Mouse (Mus musculus) kidney, adult 9 months (tissue): ENCODE results near the gene Olfr370.
"Not testable (repeated sequence)": the region's sequence is repeated elsewhere in the genome, so short reads cannot be mapped to it uniquely, and the experiment has no call there.

ENCODE experiments used
- DNase-seq: peaks from one replicate; pipeline ENCODE4 v3.0.0; 2022

Gene Olfr370

DNA sequence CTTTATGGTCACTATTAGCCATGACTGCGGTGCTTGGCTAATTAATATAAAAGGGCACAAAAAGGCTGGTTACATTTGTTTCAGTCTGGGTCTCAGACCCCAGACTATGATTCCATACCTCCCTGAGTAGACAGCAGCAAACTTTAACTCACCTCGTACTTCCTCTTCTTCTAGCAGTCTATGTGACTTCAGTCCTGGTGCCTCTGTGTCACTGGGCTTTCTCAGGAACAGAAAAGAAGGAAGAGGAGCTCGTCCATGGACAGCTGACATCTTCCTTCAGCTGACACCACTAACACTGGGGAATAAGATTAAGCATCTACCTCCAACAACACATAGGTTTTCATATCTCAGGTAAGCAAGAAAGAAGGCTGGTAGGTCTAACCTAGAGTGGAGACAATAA lies at the start of gene Olfr370:
Gene Olfr370 (plus strand): TSS at position 45 of the 400 bp plus-strand sequence.
- DNase-seq = no peak

- DNase-seq = no peak
These were observed 23.9 kb upstream of the Olfr370 start for GRCm38 (mm10) chr8:83511696-83512095.

- no peak for DNase-seq
These were observed 15.1 kb upstream of the Olfr370 start for GRCm38 (mm10) chr8:83520432-83520831.

GRCm38 (mm10) chr8:83520907-83521306 lies 14.7 kb upstream of the Olfr370 start:
- not testable (repeated sequence) for DNase-seq

GRCm38 (mm10) chr8:83521310-83521709 lies 14.3 kb upstream of the Olfr370 start:
- no peak for DNase-seq

GRCm38 (mm10) chr8:83534802-83535201 lies 778 bp upstream of the Olfr370 start:
- DNase-seq = no peak

GRCm38 (mm10) chr8:83562669-83563068 lies 27.1 kb downstream of the Olfr370 start:
- DNase-seq = no peak

DNA sequence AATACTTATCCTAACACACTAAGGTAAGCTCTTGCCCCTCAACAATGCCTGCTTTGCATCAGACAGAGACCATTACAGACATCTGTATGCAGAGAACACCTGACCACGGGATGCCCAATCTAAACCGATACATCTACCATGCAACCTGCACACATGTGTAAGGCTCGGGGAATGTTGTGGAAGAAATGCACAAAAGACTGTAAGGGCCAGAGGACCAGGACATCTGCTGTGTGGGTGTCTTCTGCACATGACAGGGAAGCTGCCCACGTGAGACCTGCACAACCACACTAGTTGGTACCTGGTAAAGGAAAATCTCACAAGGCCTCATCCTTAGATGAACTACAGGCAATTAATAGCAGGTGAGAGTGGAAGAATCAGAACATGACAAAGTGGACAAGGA lies 27.7 kb downstream of the Olfr370 start:
- no peak for DNase-seq

GRCm38 (mm10) chr8:83565731-83566375 lies 30.3 kb downstream of the Olfr370 start:
- peak; percentile 40 for DNase-seq

GRCm38 (mm10) chr8:83566469-83567395 lies 31.2 kb downstream of the Olfr370 start, which contains the start of gene Ndufb7:
TSS of gene Ndufb7 (plus strand) at chr8:83566671.
- peak; percentile 97 for DNase-seq

GRCm38 (mm10) chr8:83567668-83568067 lies 32.1 kb downstream of the Olfr370 start:
- DNase-seq = peak; percentile 11

DNA sequence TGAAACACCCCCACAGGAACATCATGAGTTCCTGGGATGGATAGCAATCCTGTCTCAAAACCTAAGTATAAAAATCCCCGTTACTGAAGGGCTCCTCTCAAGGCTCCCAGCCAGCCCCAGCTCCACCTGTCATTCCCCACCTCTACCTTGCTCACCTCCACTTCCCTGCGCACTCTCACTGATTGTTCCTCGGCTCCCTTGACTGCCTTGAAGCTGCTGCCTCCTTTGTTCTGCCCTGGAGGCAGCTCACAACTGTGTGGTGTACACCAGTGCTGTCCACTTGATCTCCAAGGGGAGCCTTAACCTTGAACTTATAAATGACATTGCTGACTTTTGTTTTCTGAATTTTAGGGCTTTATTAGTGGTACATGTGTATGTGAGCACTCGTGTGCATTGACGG lies 32.5 kb downstream of the Olfr370 start:
- peak; percentile 7 for DNase-seq

- peak; percentile 7 for DNase-seq
These were observed 33.2 kb downstream of the Olfr370 start for GRCm38 (mm10) chr8:83568755-83569154.

DNA sequence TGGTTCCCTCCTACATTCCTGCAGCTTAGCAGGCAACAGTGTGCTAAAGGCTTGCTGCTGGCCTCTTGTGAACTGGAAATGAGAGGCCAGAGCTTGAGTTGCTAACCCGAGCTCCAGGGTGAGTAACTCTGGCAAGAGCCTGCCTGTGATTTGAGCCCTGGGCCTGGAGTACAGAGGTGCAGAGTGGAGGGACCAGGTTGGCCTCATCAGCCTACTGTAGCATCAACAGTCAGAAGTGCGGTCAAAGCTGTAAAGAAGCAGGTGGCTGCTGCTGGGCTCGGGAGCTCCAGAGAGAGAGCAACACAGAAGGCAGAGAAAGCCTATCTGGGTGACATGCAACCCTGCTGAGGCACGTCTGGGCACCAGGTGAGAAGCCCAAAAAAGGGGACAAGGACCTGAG lies 33.6 kb downstream of the Olfr370 start:
- DNase-seq = peak; percentile 1

GRCm38 (mm10) chr8:83570272-83571000 lies 34.9 kb downstream of the Olfr370 start:
- peak; percentile 3 for DNase-seq

DNA sequence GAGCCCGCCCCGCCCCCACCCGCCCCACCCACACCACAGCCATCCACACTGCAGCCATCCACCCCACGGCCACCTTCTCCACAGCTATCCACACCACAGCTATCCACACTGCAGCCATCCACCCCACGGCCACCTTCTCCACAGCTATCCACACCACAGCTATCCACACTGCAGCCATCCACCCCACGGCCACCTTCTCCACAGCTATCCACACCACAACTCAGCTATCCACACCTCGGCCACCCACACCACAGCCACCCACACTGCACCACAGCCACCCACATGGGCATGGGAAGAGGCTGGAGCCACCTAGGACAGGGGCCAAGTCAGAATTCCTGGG lies 35.4 kb downstream of the Olfr370 start:
- not testable (repeated sequence) for DNase-seq

GRCm38 (mm10) chr8:83571791-83572190 lies 36.2 kb downstream of the Olfr370 start:
- DNase-seq = peak; percentile 3

DNA sequence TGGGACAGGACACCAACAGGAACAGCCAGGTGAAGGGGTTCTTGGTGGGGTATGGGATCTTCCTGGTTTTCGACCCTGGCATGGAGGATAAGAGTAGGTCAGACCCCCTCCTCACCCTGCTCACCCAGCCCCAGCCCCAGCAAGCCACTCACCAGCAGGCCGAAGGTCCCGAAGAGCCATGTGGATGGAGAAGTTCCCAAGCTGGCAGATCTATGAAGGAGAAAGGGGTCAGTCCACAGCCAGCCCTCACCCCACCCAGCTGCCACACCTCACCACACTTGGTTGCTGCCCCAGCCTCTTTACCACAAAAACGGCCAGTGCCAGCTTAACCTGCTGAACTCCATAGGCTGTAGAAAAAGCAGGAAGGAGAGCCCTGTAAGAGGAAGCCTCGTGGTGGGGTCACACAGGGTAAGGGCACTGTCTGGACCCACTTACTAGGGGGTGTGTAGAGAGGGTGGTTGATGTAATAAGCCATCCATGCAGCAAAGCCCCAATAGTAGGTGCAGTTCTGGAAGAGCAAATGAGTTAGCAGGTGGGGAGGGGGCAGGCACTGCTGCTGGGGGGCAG lies 36.7 kb downstream of the Olfr370 start:
- peak; percentile 3 for DNase-seq

- peak; percentile 24 for DNase-seq
These were observed 37.7 kb downstream of the Olfr370 start for GRCm38 (mm10) chr8:83573140-83573875.

DNA sequence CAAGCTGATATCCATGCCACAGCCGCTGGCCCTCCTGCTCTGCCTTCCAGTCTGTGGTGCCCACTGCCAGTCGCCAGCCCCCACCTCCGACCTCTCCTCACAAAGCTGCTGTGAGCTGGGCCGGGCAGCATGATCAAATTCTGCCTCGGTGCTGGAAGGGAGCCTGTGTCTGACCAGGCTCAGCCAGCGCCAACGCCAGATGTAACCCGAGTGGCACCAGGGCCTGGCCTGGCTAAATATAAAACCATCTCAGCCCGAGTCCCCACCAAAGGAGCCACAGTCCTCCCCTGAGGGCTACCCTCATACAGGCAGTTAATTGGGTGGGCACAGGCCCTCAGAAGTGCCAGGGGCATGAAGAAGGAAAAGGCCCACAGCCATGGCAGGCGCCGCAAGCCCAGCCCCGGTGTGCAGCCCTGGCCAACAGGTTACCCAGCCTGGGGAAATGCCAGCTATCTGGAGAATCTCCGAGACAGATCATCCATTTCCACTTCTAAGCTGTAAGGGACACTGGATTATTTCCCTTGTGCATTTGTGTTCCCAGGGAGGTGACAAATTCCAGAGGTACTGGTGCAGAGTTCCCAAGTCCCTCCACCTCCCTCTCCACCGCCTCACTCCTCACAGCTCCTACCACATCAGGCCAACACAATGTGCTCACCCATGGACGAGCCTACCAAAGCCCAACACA lies 39.2 kb downstream of the Olfr370 start:
- DNase-seq = peak; percentile 40
